In the genomic region with DNA sequence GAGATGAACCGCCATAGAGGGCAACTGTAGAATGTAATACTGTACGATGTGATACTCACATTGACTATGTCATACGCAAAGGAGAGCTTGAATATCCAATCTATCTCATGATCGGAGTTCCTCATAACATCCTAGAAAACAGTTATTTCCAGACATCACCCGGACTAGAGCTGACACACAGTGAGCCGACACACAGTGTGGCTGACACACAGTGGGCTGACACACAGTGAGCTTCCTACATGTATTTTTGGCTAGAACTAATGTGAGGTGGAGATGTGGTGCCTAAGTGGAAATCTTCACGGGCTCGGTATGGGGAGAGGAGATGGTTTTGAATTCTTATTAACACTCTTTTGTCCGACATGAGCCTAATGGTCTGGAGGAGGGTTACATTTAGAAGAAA, we compare ENCODE assay signal across 45 mouse cellular contexts. TPM values are rescaled to one million over a fixed set of nuclear protein-coding genes. Genes with fewer than 3 reads are reported as not detected.
"Had no signal": no experiment of that assay in that cellular context is flagged by ENCODE, and none has a peak within 500 bp of the region (broad histone marks: within the 10 kb centered on the region; RNA-seq: fewer than 3 reads in every experiment).

No protein-coding gene starts in this region.

- H3K9ac ChIP-seq: heart, embryonic 12.5 days; heart, embryonic 13.5 days; heart, embryonic 15.5 days; hindbrain, embryonic 12.5 days; hindbrain, embryonic 13.5 days; hindbrain, embryonic 14.5 days; hindbrain, embryonic 15.5 days; intestine, embryonic 15.5 days; kidney, embryonic 15.5 days had no signal

- H3K4me2 ChIP-seq: heart, embryonic 11.5 days; heart, embryonic 12.5 days; heart, embryonic 13.5 days; heart, embryonic 15.5 days; hindbrain, embryonic 12.5 days; hindbrain, embryonic 13.5 days; hindbrain, embryonic 14.5 days; hindbrain, embryonic 15.5 days; intestine, embryonic 15.5 days; kidney, embryonic 15.5 days had no signal

- H3K4me3 ChIP-seq: heart, embryonic 10.5 days; heart, embryonic 12.5 days; heart, embryonic 13.5 days; heart, embryonic 15.5 days; hindbrain, embryonic 10.5 days; hindbrain, embryonic 12.5 days; hindbrain, embryonic 13.5 days; hindbrain, embryonic 15.5 days; intestine, embryonic 15.5 days; kidney, embryonic 15.5 days; layer of hippocampus, adult 2 months; left cerebral cortex, adult 2 months had no signal

- DNase-seq: heart, postnatal 10 days; heart, postnatal 14 days; heart, postnatal 36 days; heart, postnatal 4 days; kidney, adult 11 months; kidney, adult 18-20 months; kidney, adult 2 months; kidney, adult 8-10 months; kidney, adult 9 months; kidney, postnatal 10 days; kidney, postnatal 14 days; kidney, postnatal 25 days; kidney, postnatal 36 days; kidney, postnatal 4 days; layer of hippocampus, adult 9-11 months; layer of hippocampus, postnatal 36 days had no signal

- H3K27ac ChIP-seq: heart, embryonic 10.5 days; heart, embryonic 13.5 days; heart, embryonic 15.5 days; hindbrain, embryonic 10.5 days; hindbrain, embryonic 12.5 days; hindbrain, embryonic 13.5 days; hindbrain, embryonic 14.5 days; hindbrain, embryonic 15.5 days; hindbrain, postnatal 0 days; intestine, embryonic 15.5 days; kidney, embryonic 15.5 days; kidney, postnatal 0 days; layer of hippocampus, adult 2 months; left cerebral cortex, adult 2 months had no signal

- H3K27me3 ChIP-seq: heart, embryonic 12.5 days; hindbrain, embryonic 15.5 days; intestine, embryonic 15.5 days; kidney, embryonic 15.5 days had no signal

- H3K36me3 ChIP-seq: heart, embryonic 10.5 days; heart, embryonic 12.5 days; heart, embryonic 13.5 days; heart, embryonic 15.5 days; hindbrain, embryonic 10.5 days; hindbrain, embryonic 12.5 days; hindbrain, embryonic 13.5 days; hindbrain, embryonic 15.5 days; intestine, embryonic 15.5 days; kidney, embryonic 15.5 days had no signal

- H3K9me3 ChIP-seq: heart, embryonic 10.5 days; heart, embryonic 12.5 days; heart, embryonic 13.5 days; heart, embryonic 15.5 days; hindbrain, embryonic 10.5 days; hindbrain, embryonic 12.5 days; hindbrain, embryonic 13.5 days; hindbrain, embryonic 15.5 days; intestine, embryonic 15.5 days; kidney, embryonic 15.5 days had no signal

RNA-seq across cellular contexts. Expression of a gene that starts 18.8 kb away (rescaled TPM):
- total RNA-seq: heart, postnatal 4 days; hematopoietic stem cell, adult 5-6 weeks; hindbrain, postnatal 0 days had no signal
- polyA plus RNA-seq: heart, embryonic 10.5 days; heart, embryonic 11.5 days; heart, embryonic 13.5 days; heart, embryonic 14.5 days; heart, embryonic 15.5 days; heart, embryonic 16.5 days; heart, postnatal 0 days; hindbrain, embryonic 10.5 days; hindbrain, embryonic 11.5 days; hindbrain, embryonic 12.5 days; intestine, embryonic 14.5 days; intestine, embryonic 15.5 days had no signal

RNA-seq across cellular contexts. Expression of a gene that starts 41.7 kb away (rescaled TPM):
- total RNA-seq: hematopoietic stem cell, adult 5-6 weeks; layer of hippocampus, postnatal 36 days; left cerebral cortex, adult 18-20 months; left cerebral cortex, adult 2 months had no signal
- polyA plus RNA-seq: heart, embryonic 11.5 days; heart, embryonic 12.5 days; heart, embryonic 13.5 days; heart, embryonic 14.5 days; heart, embryonic 15.5 days; heart, embryonic 16.5 days; hindbrain, embryonic 10.5 days; hindbrain, embryonic 11.5 days; hindbrain, embryonic 16.5 days; inflammation-experienced regulatory T-cells, adult 6 months; intestine, embryonic 14.5 days; intestine, postnatal 0 days; kidney, embryonic 14.5 days; kidney, embryonic 15.5 days; kidney, embryonic 16.5 days; large intestine, adult 2 months had no signal
